Mouse (Mus musculus) brain, embryonic 18.5 days (tissue): Measurements from ENCODE around the gene Fat2.

Experiments
- DNase-seq: peaks from one replicate; pipeline ENCODE4 v3.0.0-alpha.2; 2012; ENCODE audit warnings: low read depth, low spot score

Fat2 gene

GRCm38 (mm10) chr11:55240556-55240955, 95.8 kb downstream of the Fat2 start:
- DNase-seq = peak; percentile 16

- no peak for DNase-seq
Measured at GRCm38 (mm10) chr11:55239496-55239895, 96.9 kb downstream of the Fat2 start.

- no peak for DNase-seq
Measured at GRCm38 (mm10) chr11:55236815-55237214, 99.5 kb downstream of the Fat2 start.

GRCm38 (mm10) chr11:55234791-55235190, 101.6 kb downstream of the Fat2 start:
- DNase-seq = no peak

DNA sequence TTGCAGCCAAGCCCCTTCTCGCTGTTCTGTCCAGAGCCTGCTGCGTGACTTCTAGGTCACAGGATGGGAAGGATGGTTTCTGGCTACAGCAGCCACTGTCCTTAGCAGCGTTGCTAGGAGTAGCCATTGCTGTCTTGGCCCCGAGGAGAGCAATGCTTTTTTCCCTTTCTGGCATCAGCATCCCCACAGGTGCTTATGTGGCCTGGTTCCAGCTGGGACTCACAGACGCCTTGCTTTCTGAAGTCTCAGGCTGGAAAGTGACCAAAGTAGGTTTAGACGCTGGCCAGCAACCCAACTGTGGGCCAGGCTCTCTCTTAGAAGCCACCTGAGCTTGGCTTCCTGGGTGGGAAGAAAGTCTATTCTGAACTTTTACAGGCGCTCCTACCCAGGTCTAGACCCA, 102.1 kb downstream of the Fat2 start:
- DNase-seq = no peak

DNA sequence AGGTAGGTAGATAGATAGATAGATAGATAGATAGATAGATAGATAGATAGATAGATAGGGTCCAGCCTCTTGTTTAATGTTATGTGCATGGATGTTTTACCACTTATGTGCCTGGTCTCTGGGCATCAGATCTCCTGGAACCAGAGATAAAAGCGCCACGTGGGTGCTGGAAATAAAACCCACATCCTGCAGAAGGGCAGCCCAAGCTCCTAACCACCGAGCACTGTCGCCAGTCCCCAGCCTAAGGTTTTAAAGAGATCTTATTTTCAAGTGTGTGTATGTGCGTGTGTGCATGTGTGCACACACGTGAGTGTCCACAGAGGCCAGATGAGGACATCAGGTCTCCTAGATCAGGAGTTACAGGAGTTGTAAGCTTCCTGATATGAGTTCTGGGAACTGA, 105.3 kb downstream of the Fat2 start:
- no peak for DNase-seq

GRCm38 (mm10) chr11:55221306-55221705, 115.1 kb downstream of the Fat2 start:
- DNase-seq = no peak

DNA sequence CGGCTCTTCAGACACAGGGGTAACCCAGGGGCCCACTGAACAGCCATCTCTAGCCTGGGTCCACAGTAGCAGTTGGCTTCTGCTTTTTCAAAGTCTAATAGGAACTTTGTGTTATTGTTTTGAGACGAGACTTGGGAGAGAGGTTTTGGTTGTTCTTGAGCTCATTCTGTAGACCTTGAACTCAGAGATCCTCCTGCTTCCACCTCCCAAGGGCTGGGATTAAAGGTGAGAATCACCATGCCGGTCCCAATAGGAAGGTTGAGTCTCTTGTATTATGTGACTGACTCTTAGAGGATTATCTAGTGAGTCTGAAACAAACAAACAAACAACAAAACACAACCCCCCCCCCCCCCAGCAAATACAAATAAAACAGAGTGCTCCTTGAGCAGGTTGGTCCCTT, 117.9 kb downstream of the Fat2 start:
- DNase-seq = no peak

- no peak for DNase-seq
Measured at GRCm38 (mm10) chr11:55217880-55218279, 118.5 kb downstream of the Fat2 start.

- DNase-seq = no peak
Measured at GRCm38 (mm10) chr11:55217418-55217817, 118.9 kb downstream of the Fat2 start.

DNA sequence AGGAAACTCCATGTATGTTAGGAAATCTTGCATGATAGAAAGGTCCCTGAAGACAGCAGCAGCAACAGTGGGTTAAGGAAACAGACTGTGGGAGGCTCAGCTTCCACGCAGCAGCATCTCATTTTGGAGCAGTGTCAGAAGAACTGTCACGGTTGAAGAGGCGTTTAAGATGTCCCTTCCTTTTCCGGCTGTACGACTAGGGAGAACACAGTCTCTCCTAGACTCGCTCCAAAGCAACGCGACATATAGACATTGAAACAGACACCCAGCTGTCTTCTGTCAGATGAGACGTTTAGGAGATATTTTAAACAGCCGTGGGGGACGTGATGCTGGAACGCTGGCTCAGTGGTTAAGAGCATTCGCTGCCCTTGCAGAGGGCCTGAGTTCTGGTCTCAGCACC, 119.5 kb downstream of the Fat2 start:
- no peak for DNase-seq

DNA sequence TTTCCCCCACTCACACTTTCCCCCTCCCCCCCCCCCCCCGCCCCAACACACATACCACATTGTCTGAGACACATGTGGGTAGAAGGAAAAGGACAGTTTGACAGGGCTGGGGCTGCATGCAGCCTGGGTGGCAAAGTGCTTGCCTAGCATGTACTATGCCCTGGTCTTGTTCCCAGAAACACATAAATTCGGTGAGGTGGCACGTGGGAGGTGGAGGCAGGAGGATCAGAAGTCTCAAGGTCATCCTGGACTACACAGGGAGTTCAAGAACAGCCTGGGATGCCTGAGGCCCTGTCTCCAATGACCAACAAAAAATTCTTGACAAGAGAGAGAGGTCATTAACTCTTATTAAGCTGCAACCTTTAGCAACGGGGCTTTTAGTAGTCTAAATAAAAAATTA, 120.3 kb downstream of the Fat2 start:
- DNase-seq = no peak

- DNase-seq = no peak
Measured at GRCm38 (mm10) chr11:55214978-55215377, 121.4 kb downstream of the Fat2 start.

DNA sequence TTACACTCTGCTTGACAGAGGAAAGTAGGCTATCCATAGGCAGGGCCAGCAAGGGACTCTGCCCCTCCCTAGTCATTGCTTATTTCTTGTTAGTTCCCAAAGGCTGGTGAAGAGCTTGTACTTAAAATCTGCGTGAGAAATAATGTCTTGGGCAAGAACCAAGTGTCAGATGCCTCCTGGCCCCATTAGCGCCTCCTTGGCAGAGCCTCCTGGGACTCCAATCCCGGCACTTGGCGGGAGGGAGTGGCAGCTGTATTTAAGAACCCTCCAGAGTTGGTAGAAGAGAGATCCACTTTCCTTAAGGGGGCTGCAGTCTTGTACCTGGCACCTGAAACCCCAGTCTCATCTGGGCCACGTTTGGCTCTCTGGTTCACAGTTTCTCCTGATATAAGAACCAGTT, 122.2 kb downstream of the Fat2 start:
- no peak for DNase-seq

- DNase-seq = no peak
Measured at GRCm38 (mm10) chr11:55213518-55213917, 122.8 kb downstream of the Fat2 start.

DNA sequence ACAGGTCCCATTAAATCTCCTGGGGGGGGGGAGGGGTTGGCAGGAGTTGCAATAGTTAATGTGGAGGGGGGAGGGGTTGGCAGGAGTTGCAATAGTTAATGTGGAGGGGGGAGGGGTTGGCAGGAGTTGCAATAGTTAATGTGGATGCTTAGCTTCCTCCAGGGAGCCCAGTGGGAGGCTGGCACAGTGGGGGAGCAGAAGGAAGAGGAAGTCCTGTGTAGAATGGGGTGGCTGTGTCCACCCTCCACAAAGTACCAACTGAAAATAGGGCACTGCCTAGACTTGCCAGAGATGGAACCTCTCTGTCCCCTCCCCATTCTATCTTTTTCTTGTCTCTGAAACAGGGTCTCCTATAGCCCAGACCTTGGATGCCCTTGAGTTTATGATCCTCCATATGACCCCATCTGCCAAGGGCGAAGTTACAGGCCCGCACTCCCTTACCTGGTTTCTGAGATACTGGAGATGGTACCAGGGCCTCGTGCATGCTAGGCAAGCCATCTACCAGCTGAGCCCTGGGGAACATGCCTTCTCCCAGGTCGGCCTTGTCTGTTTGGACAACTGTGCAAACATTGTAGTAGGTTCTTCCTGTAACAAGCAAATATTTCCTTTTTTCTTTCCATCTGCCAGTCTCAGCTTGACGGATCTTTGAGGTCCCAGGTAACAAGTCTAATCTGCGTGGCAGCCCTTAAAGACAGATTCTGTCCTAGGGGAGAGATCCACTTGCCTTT, 126.6 kb downstream of the Fat2 start:
- DNase-seq = no peak

DNA sequence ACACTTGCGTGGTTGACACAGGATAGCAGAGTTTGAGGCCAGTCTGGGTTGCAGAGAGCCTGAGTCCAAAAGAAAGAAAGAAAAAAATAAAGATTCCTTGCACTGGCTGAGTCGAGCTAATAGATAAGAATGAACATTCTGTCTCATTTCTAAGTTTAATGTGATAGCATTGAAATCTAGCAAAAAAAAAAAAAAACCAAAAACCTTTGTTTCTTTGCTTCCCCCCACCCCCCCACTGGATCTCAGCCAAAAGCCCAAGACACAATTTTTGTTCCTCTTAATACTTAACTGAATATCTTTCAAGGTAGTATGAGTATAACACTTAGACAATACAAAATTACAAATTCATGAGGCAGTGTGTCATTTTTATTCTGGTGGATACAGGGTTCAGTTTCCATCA, 127.3 kb downstream of the Fat2 start:
- no peak for DNase-seq

GRCm38 (mm10) chr11:55208001-55208690, 128.2 kb downstream of the Fat2 start:
- DNase-seq = no peak

GRCm38 (mm10) chr11:55204602-55205001, 131.8 kb downstream of the Fat2 start:
- no peak for DNase-seq

DNA sequence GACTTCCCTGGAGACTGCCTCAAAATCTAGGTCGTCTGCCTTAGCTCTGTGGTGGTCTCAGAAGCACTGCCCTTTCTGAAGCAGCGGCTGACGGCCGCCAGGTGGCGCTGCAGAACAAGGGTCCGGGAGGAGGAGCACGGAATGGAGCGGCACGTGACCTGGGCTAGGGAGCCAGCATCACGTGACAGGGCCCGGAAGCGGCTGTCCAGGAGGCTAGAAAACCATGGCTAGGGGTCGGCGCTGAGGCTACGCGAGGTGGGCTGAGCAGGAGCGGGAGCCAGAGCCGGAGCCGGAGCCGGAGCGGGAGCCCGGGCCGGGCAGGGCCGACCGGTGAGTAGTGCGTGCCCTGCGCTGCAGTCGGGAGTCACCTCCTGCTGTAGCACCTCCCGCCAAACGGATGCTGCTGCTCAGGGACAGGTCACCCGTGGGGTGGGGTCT, 132.2 kb downstream of the Fat2 start, which contains the start of gene Slc36a1:
Gene Slc36a1 (plus strand): TSS at position 192 of the 438 bp plus-strand sequence.
- DNase-seq = peak; percentile 83
